Mouse (Mus musculus) mesoderm, embryonic 11.5 days (tissue): ENCODE results near the gene Dek.

ENCODE experiments used
- DNase-seq: peaks from one replicate; pipeline ENCODE4 v3.0.0-alpha.2; 2012; ENCODE audit warnings: low read depth, low spot score

Gene Dek

DNA sequence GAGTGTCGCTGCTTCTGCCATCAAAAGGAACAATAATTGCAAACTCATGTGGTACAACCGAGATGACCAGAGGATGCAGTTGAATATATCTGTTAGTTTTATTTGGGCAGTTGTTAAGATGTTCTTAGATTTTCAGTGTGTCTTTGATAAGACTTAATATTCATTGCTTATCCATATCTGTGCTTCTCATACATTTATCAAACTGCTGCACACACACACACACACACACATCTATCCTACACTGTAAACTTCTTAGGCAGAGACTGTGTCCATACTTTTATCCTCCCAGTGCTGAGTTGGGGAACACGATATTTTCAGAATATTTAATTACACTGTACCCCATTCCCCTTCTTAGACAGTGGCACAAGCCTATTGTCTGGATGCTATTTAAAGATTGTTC is 5.2 kb upstream of the Dek start:
- no peak for DNase-seq

- no peak for DNase-seq
Measured at GRCm38 (mm10) chr13:47109239-47109638, 3.2 kb upstream of the Dek start.

DNA sequence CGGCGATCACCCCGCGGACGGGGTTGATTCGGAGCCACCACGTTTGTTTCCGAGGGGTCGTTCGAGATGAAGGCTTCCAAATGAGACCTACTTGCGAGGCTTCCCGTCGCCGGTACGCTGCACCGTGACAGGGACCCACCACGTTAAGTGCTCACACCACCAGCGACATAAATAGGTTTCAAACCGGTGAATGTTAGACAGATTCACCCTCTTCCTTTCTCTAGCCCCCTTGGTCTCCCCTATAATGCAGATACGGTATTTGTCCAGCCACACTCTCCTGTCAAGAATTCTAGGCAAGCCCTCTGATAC is 533 bp upstream of the Dek start:
- DNase-seq, result no peak

DNA sequence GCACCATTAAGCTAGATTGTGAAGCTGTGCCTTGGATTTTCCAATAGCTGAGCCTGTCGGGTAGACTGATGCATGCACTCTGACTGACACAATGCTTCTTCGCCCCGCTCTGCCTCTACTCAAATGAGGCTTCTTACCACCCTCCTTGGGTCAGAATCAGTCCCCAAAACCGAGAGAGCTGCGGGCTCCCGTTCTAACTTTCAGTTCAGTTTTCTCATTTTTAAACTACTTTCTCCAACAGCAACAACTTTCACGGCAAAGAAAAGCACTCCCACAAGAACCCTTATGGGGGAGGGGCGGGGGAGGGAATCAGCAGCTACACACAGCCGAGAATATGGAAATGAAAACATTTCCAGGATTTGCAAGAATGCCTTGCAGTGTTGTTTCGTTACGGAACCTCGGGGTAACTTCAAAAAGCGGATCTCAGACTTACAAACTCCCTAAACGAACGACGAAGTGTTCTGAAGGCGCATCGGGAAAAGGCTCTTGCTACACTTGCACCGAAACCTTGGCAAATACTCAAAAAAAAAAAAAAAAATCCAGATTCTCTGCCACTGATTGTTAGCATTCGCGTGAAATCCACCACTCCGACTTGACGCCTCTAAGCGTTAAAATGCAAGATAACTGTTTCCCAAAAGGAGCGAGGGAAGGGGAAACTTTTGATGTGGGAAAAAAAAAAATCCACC is 1.0 kb downstream of the Dek start:
- DNase-seq, result peak; percentile 32

- DNase-seq, result no peak
Measured at GRCm38 (mm10) chr13:47104146-47104545, 1.9 kb downstream of the Dek start.

DNA sequence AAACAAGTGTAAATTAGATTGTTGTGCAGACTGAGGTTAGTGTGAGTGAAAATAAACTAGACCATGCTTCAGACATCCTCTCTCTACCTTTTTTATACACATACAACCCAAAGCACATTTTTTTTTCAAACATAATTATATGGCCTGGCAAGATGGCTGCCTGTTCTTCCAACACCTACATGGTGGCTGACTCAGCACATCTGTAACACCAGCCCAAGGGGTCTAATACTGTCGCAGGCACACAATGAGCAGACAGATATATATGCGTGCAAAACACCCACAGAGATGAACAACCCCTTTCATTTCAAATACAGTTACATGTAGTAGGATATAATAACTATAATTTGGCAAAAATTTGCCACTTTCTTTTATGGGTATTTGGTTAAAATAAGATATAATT is 5.4 kb downstream of the Dek start:
- no peak for DNase-seq

DNA sequence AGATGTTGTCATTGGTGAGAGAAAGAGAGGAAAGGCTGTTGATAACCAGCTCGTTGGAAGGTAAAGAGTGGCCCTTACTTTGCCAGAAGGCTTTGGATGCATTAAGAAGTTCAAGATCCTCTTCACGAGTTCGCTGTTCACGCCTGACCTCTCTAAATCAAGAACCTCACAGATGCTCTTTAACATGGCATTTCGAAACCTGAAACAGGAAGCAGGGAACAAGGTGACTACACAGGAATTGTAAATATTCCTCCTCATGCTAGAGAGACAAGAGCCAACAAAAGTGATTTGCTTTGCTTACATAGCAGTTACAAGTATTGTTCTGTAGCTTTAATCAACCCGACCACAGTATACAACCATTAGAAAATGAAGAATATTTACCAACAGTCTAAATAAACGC is 6.7 kb downstream of the Dek start:
- DNase-seq, result no peak

GRCm38 (mm10) chr13:47096591-47096990 is 9.4 kb downstream of the Dek start:
- DNase-seq, result no peak

GRCm38 (mm10) chr13:47093791-47094190 is 12.2 kb downstream of the Dek start:
- no peak for DNase-seq

DNA sequence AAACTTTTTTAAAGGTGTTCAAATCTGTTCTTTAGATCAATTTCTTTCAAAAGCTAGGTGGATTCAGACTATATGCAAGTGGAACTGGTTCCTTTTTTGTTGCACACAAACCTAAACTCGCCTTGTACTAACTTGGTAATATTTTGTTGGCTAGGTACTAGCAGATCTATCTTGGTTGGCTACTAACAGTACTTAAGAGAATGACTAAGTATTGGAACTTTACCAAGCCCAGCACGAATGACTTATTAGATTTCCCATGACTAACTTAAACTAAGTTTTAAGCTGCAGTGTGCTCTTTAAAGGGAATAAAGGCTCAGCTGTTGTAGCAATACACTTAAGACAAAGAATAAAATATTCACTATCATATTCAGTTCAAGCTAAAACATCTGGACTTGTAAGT is 16.7 kb downstream of the Dek start:
- DNase-seq, result no peak

DNA sequence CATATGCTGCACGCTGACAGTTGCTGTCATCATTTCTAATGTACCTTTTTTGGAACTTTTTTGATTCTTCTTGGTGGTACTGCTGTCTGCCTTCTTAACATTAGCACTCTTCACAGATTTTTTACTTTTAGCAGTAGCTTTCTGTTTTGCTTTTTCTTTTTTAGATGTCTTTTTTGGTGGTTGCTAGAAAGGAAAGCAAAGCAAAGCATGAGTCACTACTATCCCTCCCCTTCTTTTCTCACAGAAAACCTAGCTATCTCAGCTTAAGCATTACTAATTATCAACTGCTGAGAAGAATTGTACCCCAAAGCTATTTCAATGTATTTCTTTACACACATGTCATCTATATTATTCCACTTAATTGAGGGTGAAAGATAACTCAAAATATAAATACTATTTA is 17.6 kb downstream of the Dek start:
- DNase-seq, result no peak

- DNase-seq, result no peak
Measured at GRCm38 (mm10) chr13:47080905-47081505, 25.0 kb downstream of the Dek start.

GRCm38 (mm10) chr13:47078799-47079198 is 27.2 kb downstream of the Dek start:
- DNase-seq, result no peak

DNA sequence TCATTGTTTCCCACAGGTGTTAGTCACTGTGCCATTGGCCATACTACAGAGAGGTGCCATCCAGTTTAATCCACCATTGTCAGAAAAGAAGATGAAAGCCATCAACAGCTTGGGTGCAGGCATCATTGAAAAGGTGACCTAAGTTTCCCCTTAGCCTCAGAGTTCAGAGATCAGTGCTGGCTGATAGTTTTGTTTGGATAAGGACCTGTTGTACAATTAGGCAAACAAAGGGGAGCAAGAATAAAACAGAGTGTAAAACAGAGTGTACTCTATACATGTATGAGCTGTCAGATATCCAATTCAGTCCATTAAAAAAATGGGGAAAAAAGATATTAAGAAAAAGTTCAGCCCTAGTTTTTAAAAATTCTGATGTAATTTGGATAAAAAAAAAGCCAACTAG is 28.6 kb downstream of the Dek start:
- no peak for DNase-seq

DNA sequence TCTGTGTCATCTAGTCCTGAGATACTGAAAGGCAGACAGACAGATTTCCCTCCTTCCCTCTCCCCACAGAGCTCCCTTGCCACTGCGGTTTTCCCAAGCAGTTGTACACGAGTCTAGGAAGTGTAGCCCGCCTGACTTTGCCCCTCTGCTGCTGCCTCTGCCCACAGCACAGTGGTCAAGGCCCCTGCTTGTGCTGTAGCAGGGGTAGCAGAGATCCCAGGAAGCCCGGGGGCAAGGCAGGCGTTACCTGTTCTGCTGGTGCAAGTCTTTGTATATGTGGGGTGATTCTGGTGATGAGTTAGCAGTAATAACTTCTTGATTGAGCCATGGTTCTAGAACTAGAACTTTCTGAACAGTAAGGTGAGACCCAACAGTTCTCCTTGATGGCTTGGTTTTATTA is 29.8 kb downstream of the Dek start:
- DNase-seq, result no peak

DNA sequence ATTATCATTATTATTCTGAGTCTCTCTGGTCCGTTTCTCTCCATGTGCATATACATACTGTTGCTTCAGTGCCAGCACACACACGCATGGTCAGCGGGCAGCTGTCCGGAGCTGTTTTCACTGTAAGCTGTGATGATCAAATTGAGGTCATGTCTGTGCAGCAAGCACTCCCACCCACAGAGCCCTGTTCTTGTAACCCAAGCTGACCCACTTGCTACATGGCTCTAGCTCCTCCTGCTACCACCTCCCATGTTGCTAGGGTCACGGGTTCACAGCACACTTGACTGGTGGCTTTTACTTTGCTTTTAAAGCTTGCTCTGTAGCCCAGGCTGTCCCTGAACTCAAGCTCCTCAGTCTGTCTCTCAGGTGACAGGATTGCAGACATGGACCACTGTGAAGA is 33.5 kb downstream of the Dek start:
- DNase-seq, result no peak

DNA sequence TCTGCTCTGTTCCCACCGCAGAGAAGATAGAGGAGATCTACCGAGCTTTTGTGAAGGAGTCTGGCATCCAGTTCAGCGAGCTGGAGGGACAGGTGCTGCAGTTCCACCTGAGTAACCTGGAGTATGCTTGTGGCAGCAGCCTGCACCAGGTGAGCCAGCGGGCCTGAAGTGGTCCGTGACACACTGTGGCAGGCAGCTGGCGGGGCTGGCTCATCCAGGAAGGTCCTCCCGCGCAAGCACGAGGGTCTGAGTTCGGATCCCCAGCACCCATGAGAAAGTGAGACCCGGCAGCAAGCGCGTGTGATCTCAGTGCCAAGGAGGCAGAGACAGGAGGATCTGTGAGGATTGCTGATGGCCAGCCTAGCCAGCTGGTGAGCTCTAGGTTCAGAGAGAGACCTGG is 34.1 kb downstream of the Dek start:
- no peak for DNase-seq

DNA sequence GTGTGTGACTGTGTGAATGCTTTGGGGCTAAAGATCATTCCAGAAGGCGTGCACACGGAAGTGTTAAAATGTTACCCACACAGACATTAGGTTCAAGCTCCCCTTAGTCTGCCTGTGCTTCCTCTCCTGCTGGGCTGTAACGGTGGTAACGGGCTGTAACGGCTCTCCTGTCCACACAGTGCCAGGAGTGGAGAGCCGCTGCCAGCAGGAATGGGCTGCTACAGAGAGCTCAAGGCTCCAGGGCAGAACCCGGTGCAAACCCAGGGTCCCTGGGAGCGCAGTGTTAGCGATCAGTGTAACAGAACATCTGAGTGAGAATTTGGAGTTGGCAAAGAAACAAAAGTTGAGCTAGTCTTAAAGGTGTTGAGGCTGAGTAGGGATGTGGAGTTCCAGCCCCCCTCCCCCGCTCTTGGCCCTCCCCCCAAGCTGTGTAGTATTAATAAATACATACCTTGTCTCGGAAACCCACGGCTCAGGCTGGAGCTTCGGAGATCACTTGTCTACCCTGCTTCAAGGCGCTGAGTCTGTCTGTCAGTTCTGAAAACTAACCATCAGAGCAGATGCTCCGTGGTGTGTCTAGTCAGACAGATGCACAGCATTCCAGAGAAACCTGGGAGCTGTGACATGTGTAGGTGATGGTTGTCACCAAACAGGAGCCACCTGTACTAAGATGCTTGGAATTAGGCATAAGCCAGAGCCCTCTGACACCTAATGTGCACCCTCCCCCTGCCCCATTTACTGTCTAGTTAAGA is 35.5 kb downstream of the Dek start:
- no peak for DNase-seq

GRCm38 (mm10) chr13:47067001-47067400 is 39.0 kb downstream of the Dek start:
- DNase-seq, result no peak

- no peak for DNase-seq
Measured at GRCm38 (mm10) chr13:47066516-47066915, 39.5 kb downstream of the Dek start.

GRCm38 (mm10) chr13:47063985-47064760 is 41.8 kb downstream of the Dek start:
- DNase-seq, result no peak

- DNase-seq, result no peak
Measured at GRCm38 (mm10) chr13:47062756-47063155, 43.2 kb downstream of the Dek start.
